Mouse (Mus musculus) lung, adult 18-20 months (tissue): ENCODE measurements around the gene Rnd3.
A peak's percentile ranks its signal among the peaks of the same experiment; 100 is the strongest.

Experiments
- DNase-seq, 2 experiments: peaks; one replicate each; pipeline ENCODE4 v3.0.0; 2022; ENCODE audit warnings: mixed read lengths in 2 of 2

The Rnd3 gene

GRCm38 (mm10) chr2:51110271-51110670 is 38.6 kb downstream of the Rnd3 start:
- DNase-seq = peak in 1 of 2 experiments; percentile 13

DNA sequence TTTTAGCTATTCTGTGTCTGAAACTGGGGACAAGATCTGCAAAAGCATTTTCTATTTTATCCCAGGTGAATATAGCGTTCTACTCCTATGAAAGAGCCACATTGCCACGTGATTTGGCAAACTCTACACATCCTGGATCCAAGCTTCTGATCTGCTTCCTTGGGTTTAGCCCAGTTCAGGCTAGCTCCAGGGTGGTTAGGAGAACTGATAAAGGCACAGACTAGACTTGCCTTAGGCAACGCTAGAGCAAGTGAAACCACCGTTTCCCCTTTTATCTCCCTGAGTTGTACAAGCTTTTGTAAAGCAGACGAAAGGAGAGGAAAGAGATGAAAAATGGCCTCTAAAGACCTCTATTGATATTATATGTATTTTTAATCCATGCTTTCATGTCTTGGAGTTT is 40.3 kb downstream of the Rnd3 start:
- no peak for DNase-seq

GRCm38 (mm10) chr2:51101187-51101586 is 47.7 kb downstream of the Rnd3 start:
- DNase-seq = peak in 1 of 2 experiments; percentile 27

DNA sequence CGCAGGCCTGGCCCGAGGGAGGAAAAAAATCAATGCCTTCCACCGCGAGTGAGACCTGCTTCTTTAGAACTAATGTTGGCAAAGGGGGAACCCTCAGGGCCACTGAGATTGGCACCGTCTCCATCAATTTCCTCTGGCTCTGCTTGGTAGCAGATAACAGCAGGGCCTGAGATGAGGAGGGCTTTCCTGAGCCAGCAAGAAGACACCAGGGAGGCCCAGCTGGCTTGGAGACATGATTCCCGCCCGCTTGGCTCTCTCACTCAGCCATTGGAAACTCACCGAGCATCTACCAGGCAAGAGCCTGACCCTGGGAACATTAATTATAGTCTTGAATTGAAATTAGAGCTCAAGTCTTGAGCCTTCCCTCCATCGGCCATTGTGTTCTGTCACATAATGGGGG is 48.9 kb downstream of the Rnd3 start:
- DNase-seq = no peak

GRCm38 (mm10) chr2:51099240-51099639 is 49.7 kb downstream of the Rnd3 start:
- no peak for DNase-seq

- no peak for DNase-seq
These were observed 58.2 kb downstream of the Rnd3 start for GRCm38 (mm10) chr2:51090688-51091087.

DNA sequence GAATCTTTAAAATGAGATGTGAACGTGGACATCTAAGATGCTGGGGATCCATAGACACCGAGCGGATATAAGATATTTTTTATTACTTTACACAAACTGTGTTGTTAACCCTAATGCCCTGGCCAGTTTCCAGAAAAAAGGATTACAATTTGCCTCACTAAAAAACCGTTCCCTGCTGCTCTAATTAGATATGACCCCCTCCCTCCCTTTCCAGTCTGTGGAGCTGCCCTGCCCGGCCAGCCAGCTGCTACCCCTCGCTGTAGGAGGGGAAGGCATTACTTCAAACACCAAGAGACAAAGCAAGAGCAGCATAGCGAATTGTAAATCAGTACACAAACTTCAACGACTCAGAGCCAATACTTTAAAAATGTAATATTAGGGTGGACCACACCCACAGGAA is 58.9 kb downstream of the Rnd3 start:
- DNase-seq = no peak

DNA sequence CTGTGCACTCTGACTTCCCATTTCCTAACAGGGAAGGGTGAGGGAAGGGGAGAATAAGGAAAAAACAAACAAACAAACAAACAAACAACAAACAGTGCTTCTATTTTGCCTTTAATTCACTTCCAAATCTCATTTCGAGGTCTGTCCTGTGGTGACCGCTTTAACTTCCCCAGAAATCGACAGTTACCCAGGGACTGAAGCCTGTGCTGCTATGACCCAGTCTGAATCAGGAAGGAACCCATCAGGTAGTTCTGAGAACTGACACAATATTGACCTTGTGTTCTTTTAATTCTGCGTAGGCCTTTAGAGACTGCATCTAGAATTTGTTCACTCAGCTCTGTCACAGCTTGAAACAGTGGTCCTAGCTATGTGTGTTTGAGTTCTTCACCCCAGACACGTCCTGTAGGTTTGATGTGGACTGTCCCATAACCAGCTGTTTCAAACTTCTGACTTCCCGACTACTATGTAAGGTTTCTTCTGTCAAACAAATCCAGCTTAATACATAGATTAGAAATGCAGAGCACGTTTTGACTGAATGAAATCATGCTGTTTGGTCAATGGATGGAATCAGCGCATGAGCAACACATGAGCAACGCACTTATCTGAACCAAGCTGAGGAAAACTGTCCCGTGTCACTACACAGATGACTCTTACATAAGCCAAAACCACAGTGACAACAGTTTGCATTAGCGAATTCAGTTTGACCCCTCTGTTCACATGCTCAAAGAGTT is 59.9 kb downstream of the Rnd3 start:
- no peak for DNase-seq

DNA sequence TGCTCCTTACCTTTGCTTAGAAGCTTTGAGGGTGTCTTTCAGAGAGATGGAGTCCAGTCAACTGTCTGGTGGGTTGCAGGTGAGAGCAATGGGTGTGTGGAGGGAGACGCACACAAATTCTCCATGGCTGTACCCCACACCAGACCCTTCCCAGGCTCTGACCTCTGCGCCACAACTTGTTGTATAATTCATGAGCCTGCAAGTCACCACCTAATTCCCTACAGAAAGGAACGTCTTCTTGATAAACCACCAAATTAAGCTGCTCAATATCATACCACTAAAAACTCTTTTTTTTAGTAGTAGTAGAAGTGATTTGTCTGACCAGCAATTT is 60.8 kb downstream of the Rnd3 start:
- no peak for DNase-seq

DNA sequence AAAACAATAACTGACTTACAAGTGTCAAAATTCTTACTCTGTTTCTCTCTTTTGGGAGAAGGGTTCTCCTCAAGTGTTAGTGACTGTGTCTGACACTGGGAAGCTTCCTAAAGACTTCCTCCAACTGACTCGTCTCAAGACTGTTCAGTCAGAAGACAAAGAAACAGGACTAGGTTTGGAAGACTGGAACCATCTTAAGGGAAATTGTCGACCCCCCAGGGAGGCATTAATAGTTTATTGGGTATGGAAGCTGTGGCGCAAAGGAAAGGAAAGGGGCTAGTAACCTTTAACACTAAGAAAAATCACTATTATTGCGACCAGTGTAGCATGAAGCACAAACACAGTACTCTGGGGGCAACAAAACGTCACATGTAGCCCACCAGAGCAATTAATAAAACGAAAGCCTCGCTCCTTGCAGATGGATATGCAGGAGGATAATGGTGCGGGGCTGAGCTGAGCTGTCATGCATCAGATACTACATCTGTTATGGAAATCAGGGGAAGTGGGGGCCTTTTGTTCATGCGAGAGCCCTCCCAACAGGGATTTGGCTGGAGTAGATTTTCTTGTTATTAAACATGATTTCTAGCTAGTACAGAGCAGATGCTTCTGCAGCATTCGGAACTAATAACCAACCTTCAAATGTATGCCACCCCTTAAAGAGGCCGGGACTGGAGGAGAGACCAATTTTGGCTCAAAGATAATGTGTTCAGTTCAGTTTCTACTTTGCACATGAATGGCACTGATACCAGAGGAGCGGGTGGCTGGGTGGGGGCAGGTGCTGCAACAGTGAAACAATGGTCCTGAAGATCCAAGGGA is 61.4 kb downstream of the Rnd3 start:
- no peak for DNase-seq

- no peak for DNase-seq
These were observed 63.8 kb downstream of the Rnd3 start for GRCm38 (mm10) chr2:51085155-51085554.

DNA sequence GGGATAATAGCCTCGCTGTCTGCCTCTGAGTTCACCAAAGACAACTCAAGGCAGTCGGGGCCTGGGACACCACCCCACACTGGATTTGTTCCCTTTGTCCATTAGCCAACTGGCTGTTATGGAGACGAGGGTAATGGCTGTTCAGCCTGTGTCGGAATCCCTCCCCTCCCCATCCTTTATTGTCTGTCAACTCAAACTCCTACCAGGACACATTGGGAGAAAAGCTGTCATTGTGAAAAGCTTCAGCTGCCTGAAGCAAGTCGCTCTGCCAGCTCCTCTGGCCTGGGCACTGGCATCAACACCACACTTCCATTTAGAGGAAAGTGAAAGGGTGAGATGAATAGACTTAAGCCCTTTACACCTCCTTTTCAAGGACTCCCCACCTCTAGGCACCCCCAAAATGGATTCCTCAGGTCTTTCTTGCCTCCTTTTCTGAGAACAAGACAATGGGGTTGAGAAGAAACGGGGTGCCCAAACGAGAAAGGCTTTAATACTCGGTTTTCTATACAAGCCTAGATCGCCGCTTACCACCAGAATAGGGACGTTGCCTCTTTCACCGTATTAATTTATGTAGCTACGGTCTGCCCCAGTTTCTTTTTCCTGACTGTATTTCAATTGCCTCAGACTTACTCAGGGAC is 66.1 kb downstream of the Rnd3 start:
- DNase-seq = no peak
